Mouse (Mus musculus) embryonic facial prominence, embryonic 15.5 days (tissue): ENCODE data around the gene Npdc1. TPM values are rescaled to one million over a fixed set of nuclear protein-coding genes. Genes with fewer than 3 reads are reported as not detected.
"Not testable (repeated sequence)": the region's sequence is repeated elsewhere in the genome, so short reads cannot be mapped to it uniquely, and the experiment has no call there.

Experiments used
- ATAC-seq: fragments of 200-750 bp; cut with Nextera tagmentation; 2 replicates; pipeline ENCODE4 v1.8.0; 2017; ENCODE audit warnings: low read depth, moderate TSS enrichment; ENCODE audit not compliant: insufficient number of reproducible peaks, low FRiP score, low TSS enrichment
- H3K27ac ChIP-seq: fragments of 300-500 bp; sonication (generic); replicated peaks from 2 replicates; pipeline ENCODE4 v1.5.1; 2015; ENCODE audit warnings: mild to moderate bottlenecking, inconsistent platforms
- H3K27me3 ChIP-seq: fragments of 300-500 bp; sonication (generic); 2 replicates; pipeline ENCODE4 v1.6.1; 2015; ENCODE audit warnings: inconsistent platforms
- H3K36me3 ChIP-seq: fragments of 300-500 bp; sonication (generic); 2 replicates; pipeline ENCODE4 v1.6.1; 2015; ENCODE audit warnings: mild to moderate bottlenecking, inconsistent platforms
- H3K4me1 ChIP-seq: fragments of 300-500 bp; sonication (generic); 2 replicates; pipeline ENCODE4 v1.6.1; 2015; ENCODE audit warnings: inconsistent platforms
- H3K4me2 ChIP-seq: fragments of 300-500 bp; sonication (generic); replicated peaks from 2 replicates; pipeline ENCODE4 v1.6.1; 2015; ENCODE audit warnings: mild to moderate bottlenecking, inconsistent platforms
- H3K4me3 ChIP-seq: fragments of 300-500 bp; sonication (generic); replicated peaks from 2 replicates; pipeline ENCODE4 v1.5.1; 2015; ENCODE audit warnings: mild to moderate bottlenecking, inconsistent platforms
- H3K9ac ChIP-seq: fragments of 300-500 bp; sonication (generic); 2 replicates; pipeline ENCODE4 v1.6.1; 2015; ENCODE audit warnings: inconsistent platforms
- H3K9me3 ChIP-seq: fragments of 300-500 bp; sonication (generic); replicated peaks from 2 replicates; pipeline ENCODE4 v1.6.1; 2016; ENCODE audit warnings: inconsistent platforms
- WGBS: fragments of 180-500 bp; shearing (Covaris S2); methylation state at CpG from one replicate; pipeline ENCODE4 v1.1.7; 2015; 5-methylcytosine and 5-hydroxymethylcytosine counted together
- polyA plus RNA-seq: library from polyadenylated mRNA; unstranded; fragments of >200 nt; fragmentation: Nextera tagmentation; extraction: Ambion mirVana; gene quantifications from 2 replicates; pipeline ENCODE4 v1.2.1, GENCODE M21; 2015

Gene Npdc1
- polyA plus RNA-seq, 1 experiment from 2014 or later, result 67.8 TPM

- no peak for ATAC-seq
- peaks cover 66% of the 10 kb centered on the region for H3K27me3 ChIP-seq
- no peak within 1 kb of the TSS for H3K27ac ChIP-seq
- peaks cover 28% of the 10 kb centered on the region for H3K4me1 ChIP-seq
- peak within 1 kb of the TSS; percentile 79 for H3K4me2 ChIP-seq
- H3K4me3 ChIP-seq, result peak within 1 kb of the TSS; percentile 46
- no peaks in the 10 kb centered on the region for H3K36me3 ChIP-seq
- H3K9ac ChIP-seq, result peak within 1 kb of the TSS; percentile 23; the same call in 1 of the 2 replicates
- no peaks in the 10 kb centered on the region for H3K9me3 ChIP-seq
- WGBS, result 1% methylated on average over 57 of the region's 57 CpGs
Measured at GRCm38 (mm10) chr2:25395721-25396596, 3.2 kb upstream of the Npdc1 start, which contains the start of gene Entpd2. Entpd2 (plus strand) TSS chr2:25395874.

GRCm38 (mm10) chr2:25396597-25396983 lies 2.6 kb upstream of the Npdc1 start:
- Histone ChIP-seq H3K4me3 (peak overlapping the region; percentile 46), H3K9me3 (no peaks in the 10 kb centered on the region), H3K4me1 (peaks cover 28% of the 10 kb centered on the region), H3K27me3 (peaks cover 72% of the 10 kb centered on the region), H3K4me2 (peak overlapping the region; percentile 79), H3K27ac (no peak overlapping the region), H3K36me3 (no peaks in the 10 kb centered on the region), H3K9ac (no peak overlapping the region)
- 32% methylated on average over 3 of the region's 3 CpGs for WGBS
- ATAC-seq, result no peak

DNA sequence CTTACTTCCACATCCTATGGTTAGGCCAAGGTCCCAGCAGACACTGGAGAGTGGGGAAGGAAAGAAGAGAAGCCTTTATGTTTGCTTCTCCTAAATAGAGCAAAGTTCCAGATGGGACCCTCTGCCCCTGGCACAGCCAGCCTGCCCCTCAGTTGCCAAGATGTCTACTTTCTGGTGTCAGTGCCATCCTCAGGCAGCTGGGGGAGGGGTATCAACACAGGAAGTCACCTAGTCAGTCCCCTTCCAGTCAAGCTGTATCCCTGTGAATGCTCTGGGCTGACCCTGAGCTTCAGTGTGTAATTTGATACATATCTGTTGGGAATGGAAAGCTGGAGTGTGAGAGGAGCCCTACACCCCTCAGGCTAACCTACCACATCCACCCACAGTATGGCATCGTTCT lies 2.1 kb upstream of the Npdc1 start:
- WGBS, result 17% methylated on average over 1 of the region's 1 CpGs
- no peak for ATAC-seq
- peaks cover 76% of the 10 kb centered on the region for H3K27me3 ChIP-seq
- no peak overlapping the region for H3K4me3 ChIP-seq
- no peak overlapping the region for H3K9ac ChIP-seq
- no peak overlapping the region for H3K27ac ChIP-seq
- peaks cover 28% of the 10 kb centered on the region for H3K4me1 ChIP-seq
- no peaks in the 10 kb centered on the region for H3K9me3 ChIP-seq
- no peaks in the 10 kb centered on the region for H3K36me3 ChIP-seq
- no peak overlapping the region for H3K4me2 ChIP-seq

DNA sequence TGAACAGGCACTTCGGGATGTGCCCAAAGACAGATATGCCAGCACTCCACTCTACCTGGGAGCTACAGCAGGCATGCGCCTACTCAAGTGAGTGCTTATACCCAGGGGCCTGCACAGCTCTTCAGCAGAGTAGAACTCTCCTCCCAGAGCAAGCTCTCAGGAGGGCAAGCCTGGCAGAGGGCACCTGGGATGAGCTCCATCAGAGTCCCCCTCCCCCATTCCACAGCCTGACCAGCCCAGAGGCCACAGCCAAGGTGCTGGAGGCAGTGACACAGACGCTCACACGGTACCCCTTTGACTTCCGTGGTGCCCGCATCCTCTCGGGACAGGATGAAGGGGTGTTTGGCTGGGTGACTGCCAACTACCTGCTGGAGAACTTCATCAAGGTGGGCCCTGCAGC lies 1.1 kb upstream of the Npdc1 start:
- no peaks in the 10 kb centered on the region for H3K36me3 ChIP-seq
- no peak for ATAC-seq
- H3K4me1 ChIP-seq, result peaks cover 37% of the 10 kb centered on the region
- no peak overlapping the region for H3K4me3 ChIP-seq
- 87% methylated on average over 7 of the region's 7 CpGs for WGBS
- H3K4me2 ChIP-seq, result no peak overlapping the region
- H3K9me3 ChIP-seq, result no peaks in the 10 kb centered on the region
- H3K9ac ChIP-seq, result no peak overlapping the region
- peaks cover 86% of the 10 kb centered on the region for H3K27me3 ChIP-seq
- no peak overlapping the region for H3K27ac ChIP-seq

DNA sequence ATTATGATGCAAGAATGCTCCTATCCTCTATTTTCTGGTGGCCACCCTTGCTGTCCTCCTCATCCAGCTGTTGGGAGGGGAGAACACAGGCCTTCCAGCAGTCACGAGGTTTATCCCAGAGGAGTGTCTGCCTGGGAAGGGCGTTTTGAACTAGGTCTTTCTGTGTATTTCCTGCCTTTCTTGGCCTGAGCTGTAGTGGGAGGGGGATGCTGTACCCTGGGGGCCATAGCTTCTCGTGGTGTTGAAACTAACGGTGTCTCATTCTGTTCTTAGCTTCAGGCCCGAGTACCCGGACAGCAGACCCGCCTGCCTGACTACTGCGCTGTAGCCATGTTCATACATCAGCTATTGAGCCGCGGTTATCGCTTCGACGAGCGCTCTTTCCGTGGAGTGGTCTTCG lies 1.1 kb downstream of the Npdc1 start:
- WGBS, result 15% methylated on average over 16 of the region's 16 CpGs
- Histone ChIP-seq H3K9me3 (no peaks in the 10 kb centered on the region), H3K27ac (no peak overlapping the region), H3K36me3 (no peaks in the 10 kb centered on the region), H3K9ac (no peak overlapping the region), H3K4me2 (peak overlapping the region; percentile 35; the same call in 1 of the 2 replicates), H3K4me1 (peaks cover 34% of the 10 kb centered on the region), H3K4me3 (0 out of 2 replicates have a peak overlapping the region, but pooled peaks have one; percentile 20), H3K27me3 (peaks cover 90% of the 10 kb centered on the region)
- no peak for ATAC-seq

- no peaks in the 10 kb centered on the region for H3K36me3 ChIP-seq
- no peak for ATAC-seq
- peak overlapping the region; percentile 35 for H3K4me2 ChIP-seq
- no peak overlapping the region for H3K9ac ChIP-seq
- H3K9me3 ChIP-seq, result no peaks in the 10 kb centered on the region
- 0 out of 2 replicates have a peak overlapping the region, but pooled peaks have one; percentile 20 for H3K4me3 ChIP-seq
- H3K27me3 ChIP-seq, result peaks cover 86% of the 10 kb centered on the region
- H3K4me1 ChIP-seq, result peaks cover 30% of the 10 kb centered on the region
- no peak overlapping the region for H3K27ac ChIP-seq
- WGBS, result 4% methylated on average over 17 of the region's 17 CpGs
Measured at GRCm38 (mm10) chr2:25400764-25401163, 1.6 kb downstream of the Npdc1 start.

- under 1% methylated on average over 13 of the region's 13 CpGs for WGBS
- Histone ChIP-seq H3K9me3 (no peaks in the 10 kb centered on the region), H3K36me3 (no peaks in the 10 kb centered on the region), H3K27me3 (peaks cover 76% of the 10 kb centered on the region), H3K4me2 (peak overlapping the region; percentile 85), H3K9ac (no peak overlapping the region; the same call in 1 of the 2 replicates), H3K4me1 (peaks cover 24% of the 10 kb centered on the region), H3K4me3 (peak overlapping the region; percentile 71), H3K27ac (no peak overlapping the region)
- ATAC-seq, result no peak
Measured at GRCm38 (mm10) chr2:25402377-25402971, 3.3 kb downstream of the Npdc1 start.

DNA sequence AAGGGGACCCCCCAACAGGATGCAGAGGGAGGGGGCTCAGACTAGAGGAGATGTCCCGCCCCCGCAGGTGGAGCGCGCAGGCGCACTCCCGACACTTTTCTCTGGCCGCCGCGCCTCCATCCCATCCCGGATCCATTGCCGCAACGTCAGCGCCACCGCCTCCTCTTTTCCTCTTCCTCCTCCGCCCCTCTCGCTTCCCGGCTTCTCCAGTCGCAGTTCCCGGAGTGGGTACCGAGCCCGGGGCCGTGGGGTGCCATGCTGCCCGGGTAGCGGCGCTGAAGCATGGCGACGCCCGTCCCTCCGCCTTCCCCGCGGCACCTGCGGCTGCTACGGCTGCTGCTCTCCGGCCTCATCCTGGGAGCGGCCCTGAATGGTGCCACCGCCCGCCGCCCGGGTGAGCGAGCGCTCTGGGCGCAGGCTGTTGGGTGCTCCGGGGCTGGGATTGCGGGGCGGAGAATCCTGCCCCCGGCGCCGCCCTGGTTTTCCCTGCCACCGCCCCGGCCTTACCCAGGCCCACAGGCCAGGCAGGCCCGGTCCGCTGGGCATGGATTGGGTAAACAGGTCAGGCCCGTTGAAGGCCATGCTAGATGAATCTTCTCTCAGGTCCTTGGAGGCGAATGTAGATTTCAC lies 3.9 kb downstream of the Npdc1 start:
- Histone ChIP-seq H3K9me3 (no peaks in the 10 kb centered on the region), H3K27me3 (peaks cover 70% of the 10 kb centered on the region), H3K4me2 (peak overlapping the region; percentile 85), H3K9ac (peak overlapping the region; percentile 48), H3K36me3 (peaks cover 5% of the 10 kb centered on the region; the same call in 1 of the 2 replicates), H3K4me1 (peaks cover 24% of the 10 kb centered on the region), H3K4me3 (peak overlapping the region; percentile 71), H3K27ac (no peak overlapping the region)
- WGBS, result under 1% methylated on average over 54 of the region's 54 CpGs
- peak; percentile 73 for ATAC-seq

- H3K9me3 ChIP-seq, result no peaks in the 10 kb centered on the region
- H3K27me3 ChIP-seq, result peaks cover 61% of the 10 kb centered on the region
- ATAC-seq, result no peak
- H3K27ac ChIP-seq, result no peak overlapping the region
- 82% methylated on average over 4 of the region's 4 CpGs for WGBS
- H3K9ac ChIP-seq, result no peak overlapping the region
- H3K4me2 ChIP-seq, result peak overlapping the region; percentile 85
- H3K36me3 ChIP-seq, result peaks cover 6% of the 10 kb centered on the region; the same call in 1 of the 2 replicates
- peaks cover 24% of the 10 kb centered on the region for H3K4me1 ChIP-seq
- peak overlapping the region; percentile 71 for H3K4me3 ChIP-seq
Measured at GRCm38 (mm10) chr2:25403994-25404393, 4.8 kb downstream of the Npdc1 start.

DNA sequence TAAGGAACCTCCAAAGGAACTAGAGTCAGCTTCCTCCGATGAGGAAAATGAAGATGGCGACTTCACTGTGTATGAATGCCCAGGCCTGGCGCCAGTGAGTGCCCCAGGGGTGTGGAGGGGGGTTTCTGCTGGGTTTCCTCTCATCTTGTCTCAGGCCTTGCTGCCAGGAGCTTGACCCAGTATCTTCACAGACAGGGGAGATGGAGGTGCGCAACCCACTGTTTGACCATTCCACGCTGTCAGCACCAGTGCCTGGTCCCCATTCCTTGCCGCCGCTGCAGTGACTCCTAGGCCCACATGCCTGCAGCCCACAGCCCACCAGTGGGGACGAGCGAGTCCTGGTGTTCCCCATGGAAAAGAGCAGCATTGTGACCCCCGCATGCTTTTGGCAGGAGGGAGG lies 9.8 kb downstream of the Npdc1 start:
- ATAC-seq, result no peak
- Histone ChIP-seq H3K4me2 (no peak overlapping the region), H3K4me3 (no peak overlapping the region), H3K36me3 (peaks cover 6% of the 10 kb centered on the region; the same call in 1 of the 2 replicates), H3K27ac (no peak overlapping the region), H3K9me3 (no peaks in the 10 kb centered on the region), H3K9ac (no peak overlapping the region), H3K27me3 (peaks cover 14% of the 10 kb centered on the region), H3K4me1 (0 out of 2 replicates have a peak, but pooled peaks cover 2% of the 10 kb centered on the region)
- WGBS, result 86% methylated on average over 10 of the region's 10 CpGs

- not testable (repeated sequence) for H3K4me3 ChIP-seq, H3K4me2 ChIP-seq, H3K9me3 ChIP-seq, ATAC-seq, H3K4me1 ChIP-seq, H3K36me3 ChIP-seq, H3K9ac ChIP-seq, H3K27ac ChIP-seq, H3K27me3 ChIP-seq
Measured at GRCm38 (mm10) chr2:25413436-25413835, 14.3 kb downstream of the Npdc1 start.
